Mouse (Mus musculus) kidney, postnatal 0 days (tissue): ENCODE data around the gene Rbfox2. TPM values are rescaled to one million over a fixed set of nuclear protein-coding genes. Genes with fewer than 3 reads are reported as not detected.

ENCODE experiments used
- ATAC-seq: fragments of 200-750 bp; cut with Nextera tagmentation; replicated peaks from 2 replicates; pipeline ENCODE4 v1.8.0; 2017; ENCODE audit warnings: low read depth, moderate number of reproducible peaks, moderate TSS enrichment, moderate library complexity; ENCODE audit not compliant: low FRiP score
- DNase-seq: peaks from one replicate; pipeline ENCODE4 v3.0.0-alpha.2; 2016; ENCODE audit warnings: low spot score
- H3K27ac ChIP-seq: fragments of 300-500 bp; sonication (generic); 2 replicates; pipeline ENCODE4 v1.5.1; 2014; ENCODE audit warnings: mild to moderate bottlenecking
- H3K27me3 ChIP-seq: fragments of 300-500 bp; sonication (generic); 2 replicates; pipeline ENCODE4 v1.6.1; 2014; ENCODE audit warnings: low read length, mixed read lengths; ENCODE audit not compliant: insufficient read depth
- H3K36me3 ChIP-seq: fragments of 300-500 bp; sonication (generic); 2 replicates; pipeline ENCODE4 v1.6.1; 2014; ENCODE audit warnings: low read length, mixed read lengths; ENCODE audit not compliant: insufficient read depth
- H3K4me1 ChIP-seq: fragments of 300-500 bp; sonication (generic); replicated peaks from 2 replicates; pipeline ENCODE4 v1.6.1; 2014; ENCODE audit warnings: antibody characterized with exemption, low read length, mixed read lengths; ENCODE audit not compliant: insufficient read depth
- H3K4me2 ChIP-seq: fragments of 300-500 bp; sonication (generic); 2 replicates; pipeline ENCODE4 v1.6.1; 2014; ENCODE audit warnings: mild to moderate bottlenecking, low read length, moderate library complexity, mixed read lengths
- H3K4me3 ChIP-seq: fragments of 300-500 bp; sonication (generic); replicated peaks from 2 replicates; pipeline ENCODE4 v1.5.1; 2014; ENCODE audit warnings: low read depth, low read length
- H3K9ac ChIP-seq: fragments of 300-500 bp; sonication (generic); 2 replicates; pipeline ENCODE4 v1.6.1; 2014; ENCODE audit warnings: low read depth, low read length
- H3K9me3 ChIP-seq: fragments of 300-500 bp; sonication (generic); replicated peaks from 2 replicates; pipeline ENCODE4 v1.6.1; 2016; ENCODE audit warnings: low read length, inconsistent platforms, mixed read lengths
- CTCF ChIP-seq: IDR thresholded peaks from 2 replicates; pipeline ENCODE4 v1.5.1; 2016; ENCODE audit warnings: antibody characterized with exemption, low read depth, mild to moderate bottlenecking, moderate library complexity
- WGBS: fragments of 180-500 bp; shearing (Covaris S2); extraction: QIAGEN DNeasy Blood & Tissue Kit; methylation state at CpG from one replicate; pipeline ENCODE4 v1.1.7; 2014; 5-methylcytosine and 5-hydroxymethylcytosine counted together
- polyA plus RNA-seq: library from polyadenylated mRNA; unstranded; fragments of >200 nt; fragmentation: Nextera tagmentation; extraction: Ambion mirVana; gene quantifications from 2 replicates; pipeline ENCODE4 v1.2.1, GENCODE M21; 2015

Rbfox2 gene
- polyA plus RNA-seq, 1 experiment from 2014 or later: 22.7 TPM

- DNase-seq (peak; percentile 21), ATAC-seq (no peak)
- Histone ChIP-seq H3K9ac (no peak overlapping the region), H3K36me3 (no peaks in the 10 kb centered on the region), H3K9me3 (no peaks in the 10 kb centered on the region), H3K27me3 (no peaks in the 10 kb centered on the region), H3K27ac (no peak overlapping the region), H3K4me3 (no peak overlapping the region), H3K4me2 (no peak overlapping the region), H3K4me1 (peaks cover 19% of the 10 kb centered on the region)
- 58% methylated on average over 6 of the region's 6 CpGs for WGBS
- no peak for TF ChIP-seq CTCF
These were observed 143.9 kb downstream of the Rbfox2 start for GRCm38 (mm10) chr15:77162931-77163330.

- Histone ChIP-seq H3K4me3 (no peak overlapping the region), H3K4me1 (peaks cover 22% of the 10 kb centered on the region), H3K4me2 (no peak overlapping the region), H3K9me3 (no peaks in the 10 kb centered on the region), H3K27ac (peak overlapping the region; percentile 27; the same call in 1 of the 2 replicates), H3K27me3 (no peaks in the 10 kb centered on the region), H3K9ac (no peak overlapping the region), H3K36me3 (no peaks in the 10 kb centered on the region)
- ATAC-seq (no peak; the same call in 1 of the 2 replicates), DNase-seq (peak; percentile 88)
- no peak for TF ChIP-seq CTCF
- WGBS: 35% methylated on average over 5 of the region's 5 CpGs
These were observed 145.4 kb downstream of the Rbfox2 start for GRCm38 (mm10) chr15:77161382-77161781.

- no peaks in the 10 kb centered on the region for H3K9me3 ChIP-seq
- H3K27me3 ChIP-seq: no peaks in the 10 kb centered on the region
- TF ChIP-seq CTCF: no peak
- no peak overlapping the region for H3K4me3 ChIP-seq
- H3K27ac ChIP-seq: no peak overlapping the region
- peaks cover 25% of the 10 kb centered on the region for H3K4me1 ChIP-seq
- H3K9ac ChIP-seq: no peak overlapping the region
- no peak for ATAC-seq
- H3K36me3 ChIP-seq: no peaks in the 10 kb centered on the region
- WGBS: 83% methylated on average over 4 of the region's 4 CpGs
- H3K4me2 ChIP-seq: no peak overlapping the region
- no peak for DNase-seq
These were observed 146.0 kb downstream of the Rbfox2 start for GRCm38 (mm10) chr15:77160848-77161247.

GRCm38 (mm10) chr15:77156525-77156924 lies 150.3 kb downstream of the Rbfox2 start:
- peak; percentile 67 for DNase-seq
- Histone ChIP-seq H3K9ac (no peak overlapping the region), H3K9me3 (no peaks in the 10 kb centered on the region), H3K4me2 (no peak overlapping the region), H3K4me3 (no peak overlapping the region), H3K36me3 (no peaks in the 10 kb centered on the region), H3K27ac (no peak overlapping the region), H3K4me1 (peaks cover 19% of the 10 kb centered on the region), H3K27me3 (no peaks in the 10 kb centered on the region)
- no peak for ATAC-seq
- no peak for TF ChIP-seq CTCF
- WGBS: 39% methylated on average over 3 of the region's 3 CpGs

- H3K27me3 ChIP-seq: no peaks in the 10 kb centered on the region
- H3K27ac ChIP-seq: no peak overlapping the region
- peaks cover 24% of the 10 kb centered on the region for H3K4me1 ChIP-seq
- DNase-seq: no peak
- 61% methylated on average over 10 of the region's 10 CpGs for WGBS
- H3K9ac ChIP-seq: no peak overlapping the region
- no peak for TF ChIP-seq CTCF
- H3K9me3 ChIP-seq: no peaks in the 10 kb centered on the region
- no peak overlapping the region for H3K4me3 ChIP-seq
- ATAC-seq: no peak
- no peaks in the 10 kb centered on the region for H3K36me3 ChIP-seq
- H3K4me2 ChIP-seq: no peak overlapping the region
These were observed 152.5 kb downstream of the Rbfox2 start for GRCm38 (mm10) chr15:77154248-77154785.

- Histone ChIP-seq H3K9me3 (no peaks in the 10 kb centered on the region), H3K27ac (peak overlapping the region; percentile 79), H3K36me3 (no peaks in the 10 kb centered on the region), H3K9ac (peak overlapping the region; percentile 52), H3K4me1 (peaks cover 29% of the 10 kb centered on the region), H3K27me3 (no peaks in the 10 kb centered on the region), H3K4me3 (peak overlapping the region; percentile 57), H3K4me2 (peak overlapping the region; percentile 81)
- ATAC-seq: peak; percentile 91
- DNase-seq: peak; percentile 98
- 0% methylated on average over 12 of the region's 12 CpGs for WGBS
- TF ChIP-seq CTCF: 0 out of 2 replicates have a peak, but pooled peaks have one; percentile 21
These were observed 153.2 kb downstream of the Rbfox2 start for GRCm38 (mm10) chr15:77153625-77154024.
